Mouse (Mus musculus) heart, adult 8-10 months (tissue): ENCODE measurements around the gene Vkorc1. TPM values are rescaled to one million over a fixed set of nuclear protein-coding genes. Genes with fewer than 3 reads are reported as not detected.
"Not testable (repeated sequence)": the region's sequence is repeated elsewhere in the genome, so short reads cannot be mapped to it uniquely, and the experiment has no call there.

Source experiments
- DNase-seq: peaks from one replicate; pipeline ENCODE4 v3.0.0; 2022; ENCODE audit warnings: low spot score
- total RNA-seq, 4 experiments: library from RNA; stranded (reverse); gene quantifications; 2 replicates each; pipeline ENCODE4 v1.2.4; 2022

Vkorc1 gene
- total RNA-seq, 4 experiments from 2014 or later = 14.2 to 19.1 (median 17.3) TPM

GRCm38 (mm10) chr7:127915293-127915692 is 19.9 kb upstream of the Vkorc1 start:
- no peak for DNase-seq

- no peak for DNase-seq
These were observed 17.5 kb upstream of the Vkorc1 start for GRCm38 (mm10) chr7:127912938-127913337.

- peak; percentile 89 for DNase-seq
These were observed 16.9 kb upstream of the Vkorc1 start, which contains the start of gene Kat8 for GRCm38 (mm10) chr7:127912190-127912871. Kat8 (plus strand) TSS chr7:127912516.

GRCm38 (mm10) chr7:127908656-127909055 is 13.2 kb upstream of the Vkorc1 start:
- DNase-seq = no peak

- no peak for DNase-seq
These were observed 12.5 kb upstream of the Vkorc1 start for GRCm38 (mm10) chr7:127907939-127908338.

GRCm38 (mm10) chr7:127903971-127904796 is 8.8 kb upstream of the Vkorc1 start, which contains the start of gene Bckdk:
Bckdk (plus strand) TSS chr7:127904082.
- DNase-seq = peak; percentile 74

- no peak for DNase-seq
These were observed 6.4 kb upstream of the Vkorc1 start for GRCm38 (mm10) chr7:127901772-127902171.

GRCm38 (mm10) chr7:127899997-127900396 is 4.6 kb upstream of the Vkorc1 start:
- DNase-seq = no peak

- no peak for DNase-seq
These were observed 3.0 kb upstream of the Vkorc1 start for GRCm38 (mm10) chr7:127898179-127898956.

GRCm38 (mm10) chr7:127897542-127897941 is 2.1 kb upstream of the Vkorc1 start:
- DNase-seq = no peak

- DNase-seq = peak; percentile 27
These were observed 967 bp upstream of the Vkorc1 start for GRCm38 (mm10) chr7:127896384-127896783.

- DNase-seq = not testable (repeated sequence)
These were observed 474 bp upstream of the Vkorc1 start for GRCm38 (mm10) chr7:127895891-127896290.

GRCm38 (mm10) chr7:127894480-127894879 is 937 bp downstream of the Vkorc1 start:
- DNase-seq = no peak

- DNase-seq = no peak
These were observed 4.6 kb downstream of the Vkorc1 start, which contains the start of gene Prss53 for GRCm38 (mm10) chr7:127890798-127891197. Prss53 (minus strand) TSS chr7:127890970.

- no peak for DNase-seq
These were observed 6.6 kb downstream of the Vkorc1 start for GRCm38 (mm10) chr7:127888821-127889220.

GRCm38 (mm10) chr7:127887781-127888180 is 7.6 kb downstream of the Vkorc1 start:
- DNase-seq = no peak

- no peak for DNase-seq
These were observed 8.2 kb downstream of the Vkorc1 start for GRCm38 (mm10) chr7:127887191-127887590.

GRCm38 (mm10) chr7:127886551-127886950 is 8.9 kb downstream of the Vkorc1 start:
- no peak for DNase-seq

- peak; percentile 69 for DNase-seq
These were observed 9.5 kb downstream of the Vkorc1 start for GRCm38 (mm10) chr7:127885951-127886350.

GRCm38 (mm10) chr7:127880431-127880830 is 15.0 kb downstream of the Vkorc1 start:
- DNase-seq = no peak

GRCm38 (mm10) chr7:127879301-127879700 is 16.1 kb downstream of the Vkorc1 start:
- no peak for DNase-seq
